Mouse (Mus musculus) c-Kit-positive CD71-positive TER-119-positive erythroid progenitor cells, embryonic 14.5 days (primary cell): Measurements from ENCODE around the gene Usp40.

Source experiments
- DNase-seq: peaks from one replicate; pipeline ENCODE4 v3.0.0-alpha.2; 2013; ENCODE audit warnings: low spot score

Usp40 gene

DNA sequence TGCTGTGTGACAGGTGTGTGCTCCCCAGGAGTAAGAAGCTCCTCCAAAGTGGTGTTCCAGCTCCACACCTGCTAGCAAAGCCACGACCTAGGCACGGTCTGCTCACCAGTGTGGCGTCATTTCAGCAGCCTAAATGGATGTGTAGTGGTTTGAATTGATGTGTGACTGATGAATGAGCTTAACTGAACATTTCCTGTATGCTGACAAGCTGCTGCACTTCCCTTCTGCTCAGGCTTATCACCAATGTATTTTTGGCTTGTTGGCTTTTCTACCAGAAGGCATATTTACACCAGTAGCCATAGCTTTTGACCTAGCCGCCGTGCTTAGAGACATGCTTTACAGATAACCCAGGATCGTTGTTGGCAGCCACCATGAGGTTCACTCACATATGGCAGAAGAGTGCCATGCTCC lies 60.7 kb downstream of the Usp40 start:
- no peak for DNase-seq

DNA sequence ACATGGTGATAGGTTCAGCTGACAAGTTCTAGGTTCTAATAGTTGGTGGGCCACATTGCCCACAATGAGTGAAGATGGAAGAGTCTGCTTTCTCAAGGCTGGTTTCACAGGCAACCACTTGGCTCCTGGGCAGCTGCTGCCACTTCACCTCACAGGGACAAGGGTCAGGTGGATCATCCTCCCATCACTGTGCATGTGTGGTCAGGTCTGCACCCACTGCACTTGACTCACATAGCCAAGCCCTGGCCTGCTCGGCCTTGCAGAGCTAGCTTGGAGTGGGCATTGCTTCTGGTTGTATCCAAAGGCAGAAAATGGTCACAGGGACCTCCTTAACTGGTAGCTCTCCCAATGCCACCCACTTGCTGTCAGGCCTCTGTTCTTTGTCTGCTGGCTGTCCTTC lies 66.6 kb downstream of the Usp40 start:
- no peak for DNase-seq

DNA sequence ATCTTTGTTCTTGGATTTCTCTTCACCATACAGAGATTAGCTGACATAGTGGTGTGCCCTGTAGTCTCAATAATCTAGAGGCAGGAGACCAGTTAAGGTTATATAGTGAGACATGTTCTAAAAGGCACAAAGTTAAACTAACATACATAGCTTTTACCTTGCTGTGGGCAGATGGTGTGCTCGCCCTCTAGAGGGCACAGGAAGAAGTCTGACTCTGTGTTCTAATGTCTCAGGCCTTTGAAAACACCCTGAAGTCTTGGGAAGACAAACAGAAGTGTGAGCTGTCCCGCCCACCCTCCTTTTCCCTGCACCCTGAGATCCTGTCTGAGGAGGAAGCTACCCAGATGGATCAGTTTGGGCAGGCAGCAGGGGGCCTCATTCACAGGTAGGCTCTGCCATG lies 71.8 kb downstream of the Usp40 start:
- no peak for DNase-seq

DNA sequence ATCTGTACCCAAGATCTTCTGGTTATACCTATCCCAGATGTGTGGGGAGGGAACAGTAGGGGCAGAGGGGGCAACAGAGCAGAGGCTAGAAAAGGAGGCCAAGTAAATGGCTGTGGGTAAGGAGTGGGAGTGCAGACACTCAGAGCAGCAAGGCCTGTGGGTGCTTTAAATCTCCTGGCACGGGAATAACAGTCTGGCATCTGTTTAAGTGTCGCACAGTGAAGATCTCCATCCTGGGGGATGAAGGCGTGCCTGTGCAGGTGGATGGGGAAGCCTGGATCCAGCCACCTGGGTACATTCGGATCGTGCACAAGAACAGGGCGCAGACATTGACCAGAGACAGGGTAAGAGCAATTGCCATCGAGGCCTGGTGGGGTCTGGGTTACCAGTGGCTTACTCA lies 72.3 kb downstream of the Usp40 start:
- no peak for DNase-seq

DNA sequence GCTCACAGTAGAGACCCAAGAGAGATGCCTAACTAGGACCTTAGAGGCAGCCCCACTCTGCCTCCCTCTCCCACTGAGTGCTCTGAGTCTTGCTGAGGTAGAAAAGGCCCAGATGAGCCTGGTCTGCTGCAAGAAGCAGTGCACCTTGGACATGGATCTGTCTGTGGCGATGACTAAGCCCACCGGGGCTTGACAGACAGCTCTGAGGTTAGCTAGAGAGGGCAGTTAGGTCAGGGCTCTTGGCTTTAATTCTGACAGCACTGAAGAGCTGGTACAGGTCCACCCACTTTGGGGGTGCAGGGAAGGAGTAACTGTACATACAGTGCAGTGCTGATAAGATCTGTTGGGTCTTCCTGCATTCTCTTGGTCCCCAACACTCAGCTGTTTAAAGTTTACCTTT lies 72.8 kb downstream of the Usp40 start:
- no peak for DNase-seq

DNA sequence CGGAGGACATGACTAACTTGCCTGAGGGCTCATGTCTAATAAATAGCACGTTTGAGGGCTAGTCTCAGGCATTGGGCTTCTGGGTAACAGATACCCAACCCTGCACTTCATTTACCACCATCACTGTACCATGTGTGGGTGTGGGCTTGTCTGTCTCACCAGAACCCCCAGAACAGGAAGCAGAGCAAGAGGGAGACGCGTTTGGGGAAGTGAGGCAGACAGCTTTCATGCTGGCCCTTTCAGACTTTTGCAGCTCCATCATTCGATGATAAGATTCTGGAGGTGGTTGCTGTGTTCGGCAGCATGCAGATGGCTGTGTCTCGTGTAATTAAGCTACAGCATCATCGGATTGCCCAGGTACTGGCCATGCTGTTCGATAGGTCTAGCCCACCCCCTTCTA lies 73.3 kb downstream of the Usp40 start:
- DNase-seq: no peak

DNA sequence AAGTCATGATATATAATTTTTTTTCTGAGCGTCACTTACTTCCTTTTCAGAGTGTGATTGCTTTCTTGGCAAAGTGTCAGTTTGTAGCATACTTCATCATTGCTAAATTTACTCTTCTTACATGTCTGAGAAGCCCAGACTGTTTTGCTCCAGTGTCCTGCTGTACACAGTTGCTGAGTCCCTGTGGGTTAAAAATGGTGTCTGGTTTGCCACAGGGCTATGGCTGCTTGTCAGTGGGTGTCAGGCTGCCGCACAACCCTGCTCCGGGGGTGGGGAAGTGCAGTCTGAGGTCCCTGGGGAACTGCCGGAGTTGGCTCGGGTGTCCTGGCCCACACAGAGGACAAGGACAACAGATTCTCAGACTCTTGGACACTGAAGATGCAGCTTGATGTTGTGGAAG lies 75.3 kb downstream of the Usp40 start:
- DNase-seq: no peak

DNA sequence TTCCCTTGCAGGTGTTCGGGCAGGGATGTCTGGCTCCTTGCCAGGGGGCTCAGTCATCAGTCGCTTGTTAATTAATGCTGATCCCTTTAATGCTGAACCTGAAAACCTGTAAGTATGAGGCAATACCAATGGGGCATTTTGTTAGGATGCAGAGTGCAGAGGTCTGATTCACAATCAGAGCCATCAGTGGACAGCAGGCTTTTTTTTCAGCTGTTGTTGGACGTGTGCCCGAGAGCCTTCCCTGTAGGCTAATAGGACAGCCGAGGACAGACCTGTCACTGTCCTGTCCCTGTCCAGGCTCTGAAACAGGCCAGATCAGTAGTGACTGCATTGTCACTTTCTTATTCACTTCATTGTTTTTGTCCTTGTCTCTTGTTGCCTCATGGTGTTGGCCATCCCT lies 78.6 kb downstream of the Usp40 start:
- no peak for DNase-seq

DNA sequence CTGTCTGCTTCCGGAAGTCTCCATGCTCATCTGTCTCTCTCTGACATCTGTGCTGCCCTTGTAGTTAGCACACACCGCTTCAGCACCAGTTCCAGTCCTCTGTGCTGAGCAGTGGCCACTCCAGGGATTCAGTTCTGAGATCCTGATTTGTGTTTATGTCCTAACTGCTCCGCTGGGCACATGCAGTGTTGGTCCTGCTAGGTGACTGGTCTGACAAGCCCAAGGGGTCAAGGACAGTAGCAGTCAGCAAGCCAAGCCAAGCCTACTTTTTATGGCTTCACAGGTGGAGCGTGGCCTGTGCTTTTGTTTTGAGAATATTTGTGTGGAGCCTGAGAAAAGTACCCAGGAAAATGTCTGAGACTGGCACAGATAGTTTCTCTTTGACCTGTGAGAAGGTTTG lies 83.5 kb downstream of the Usp40 start:
- DNase-seq: no peak

DNA sequence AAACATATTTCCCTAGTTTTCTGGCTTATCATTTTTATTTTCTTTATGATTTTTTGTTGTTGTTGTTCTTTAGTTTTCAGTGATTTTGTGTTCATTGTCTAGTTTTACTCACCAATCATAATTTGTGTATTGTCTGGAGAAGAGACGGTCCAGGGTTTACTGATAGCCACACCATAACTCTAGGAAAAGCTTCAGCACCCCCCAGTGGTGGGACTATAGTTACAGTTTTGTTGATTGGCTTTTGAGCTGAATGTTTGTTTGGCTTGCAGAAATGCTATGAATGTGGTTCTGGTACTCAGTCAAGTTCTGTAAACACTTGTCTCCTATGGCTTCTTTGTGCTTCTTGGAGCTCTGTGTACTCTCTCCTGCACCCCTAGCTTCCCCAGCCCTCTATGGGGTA lies 85.7 kb downstream of the Usp40 start:
- DNase-seq: no peak

DNA sequence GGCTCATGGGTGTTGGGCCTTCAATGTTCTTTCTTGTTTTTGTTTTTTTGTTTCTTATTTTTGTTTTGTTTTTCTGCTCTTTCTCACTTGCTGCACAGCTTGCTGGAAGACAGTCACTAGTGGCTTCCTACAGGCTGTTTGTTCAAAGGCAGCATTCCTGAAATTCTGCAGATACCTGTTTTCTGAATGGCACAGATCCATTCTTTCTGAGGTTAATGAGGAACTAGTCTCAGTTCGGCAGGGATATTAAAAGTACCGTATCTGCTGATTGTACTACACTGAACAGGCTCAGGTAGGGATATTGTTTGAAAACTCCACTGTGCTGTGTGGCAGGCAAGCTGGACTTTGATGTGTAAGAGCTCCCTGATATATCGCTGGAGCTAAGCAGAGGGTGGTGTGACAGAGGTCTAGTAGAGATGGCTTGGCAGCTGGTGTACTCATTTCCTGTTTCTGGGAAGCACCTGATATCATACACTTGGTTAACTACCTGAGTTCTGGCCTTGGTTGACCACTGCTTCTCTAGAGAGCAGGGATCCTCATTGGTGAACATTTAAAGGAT lies 88.2 kb downstream of the Usp40 start:
- no peak for DNase-seq

DNA sequence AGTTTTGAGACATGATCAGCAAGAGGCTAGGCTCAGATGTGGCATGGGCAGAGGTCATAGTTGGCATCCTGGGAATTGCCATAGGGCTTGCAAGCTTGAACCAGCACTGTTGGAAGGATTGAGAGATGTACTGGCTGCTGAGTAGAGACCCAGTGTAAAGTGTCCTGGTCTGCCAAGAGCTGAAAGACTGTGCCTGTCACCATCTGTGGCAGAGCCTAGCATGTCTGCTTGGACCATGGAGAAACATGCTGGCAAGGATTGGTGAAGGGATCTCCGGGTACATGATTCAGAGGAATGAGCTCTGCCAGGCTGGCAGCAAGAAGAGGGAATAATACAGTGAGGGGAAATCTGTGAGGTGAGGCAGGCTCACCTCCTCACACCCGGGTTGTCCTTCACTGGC lies 90.3 kb downstream of the Usp40 start:
- DNase-seq: no peak

DNA sequence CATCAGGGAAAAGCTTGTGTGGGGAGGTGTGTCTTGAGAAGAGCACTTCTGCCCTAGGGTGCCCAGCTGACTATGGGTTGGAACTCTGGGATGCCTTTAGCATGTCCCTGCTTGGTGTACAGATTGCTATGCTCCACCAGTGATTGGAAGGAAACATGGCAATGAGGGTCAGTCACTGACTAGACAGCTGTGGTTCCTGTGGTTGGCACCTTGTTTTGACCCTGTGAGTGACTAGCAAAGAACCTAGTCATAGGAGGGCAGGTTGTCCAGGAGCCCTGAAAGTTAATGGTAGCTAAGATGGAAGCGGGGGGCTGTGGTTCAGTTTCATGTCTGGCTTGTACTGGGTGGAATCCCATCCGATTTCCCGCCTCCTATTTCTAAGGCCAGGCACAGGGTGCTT lies 91.0 kb downstream of the Usp40 start:
- DNase-seq: no peak

DNA sequence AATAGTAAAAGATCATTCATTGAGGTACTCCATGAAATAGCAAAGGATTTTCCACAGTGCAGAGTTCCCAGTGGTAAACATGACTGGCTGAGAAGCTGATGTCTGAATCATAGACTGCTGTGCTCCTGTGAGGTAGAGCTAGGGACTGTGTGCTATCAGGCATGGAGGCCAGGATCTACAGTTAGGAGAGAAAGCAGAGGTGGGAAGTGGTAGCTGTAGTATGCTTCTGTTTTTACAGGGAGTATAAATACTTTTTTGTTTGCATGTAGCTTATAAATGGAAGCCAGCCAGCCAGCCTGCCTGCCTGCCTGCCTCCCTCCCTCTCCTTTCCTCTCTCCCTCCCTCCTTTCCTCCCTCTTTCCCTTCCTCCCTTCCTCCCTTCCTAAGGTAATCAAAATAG lies 95.0 kb downstream of the Usp40 start:
- DNase-seq: no peak

DNA sequence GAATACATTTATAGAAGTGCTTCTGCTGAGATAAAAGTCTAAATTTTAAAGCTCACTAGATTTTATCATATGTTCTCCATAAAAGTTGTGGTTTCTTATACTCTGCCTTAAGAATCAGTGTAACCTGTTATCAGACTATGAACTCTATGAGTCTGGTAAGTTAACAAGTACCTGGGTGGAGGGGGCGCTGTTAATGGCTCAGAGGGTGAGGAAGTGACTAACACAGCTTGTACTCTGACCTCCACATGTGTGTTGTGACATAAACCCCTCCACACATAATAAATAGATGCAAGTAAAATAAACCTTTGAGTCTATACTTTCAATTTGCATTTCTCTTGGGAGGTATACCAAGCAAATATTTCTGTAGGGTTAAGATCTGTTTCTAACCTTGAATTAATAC lies 97.9 kb downstream of the Usp40 start:
- no peak for DNase-seq

DNA sequence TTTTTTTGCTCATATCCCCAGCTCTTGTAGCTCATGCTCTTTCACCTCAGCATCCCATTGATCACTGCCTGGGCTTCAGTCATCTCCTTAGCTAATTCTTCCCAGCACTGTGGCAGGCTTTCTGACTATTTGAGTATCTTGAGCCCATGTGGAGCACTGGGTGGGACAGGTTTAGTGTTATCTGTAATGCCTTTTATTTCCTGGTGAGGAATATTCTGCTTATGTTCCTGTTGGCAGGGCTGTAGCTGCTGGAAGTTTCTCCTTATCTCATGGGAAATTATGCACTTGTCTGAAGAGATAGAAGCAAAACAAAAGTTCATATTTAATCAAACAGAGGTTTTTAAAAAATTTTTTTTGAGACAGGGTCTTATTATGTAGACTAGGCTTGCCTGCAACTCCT lies 98.8 kb downstream of the Usp40 start:
- peak; percentile 15 for DNase-seq

DNA sequence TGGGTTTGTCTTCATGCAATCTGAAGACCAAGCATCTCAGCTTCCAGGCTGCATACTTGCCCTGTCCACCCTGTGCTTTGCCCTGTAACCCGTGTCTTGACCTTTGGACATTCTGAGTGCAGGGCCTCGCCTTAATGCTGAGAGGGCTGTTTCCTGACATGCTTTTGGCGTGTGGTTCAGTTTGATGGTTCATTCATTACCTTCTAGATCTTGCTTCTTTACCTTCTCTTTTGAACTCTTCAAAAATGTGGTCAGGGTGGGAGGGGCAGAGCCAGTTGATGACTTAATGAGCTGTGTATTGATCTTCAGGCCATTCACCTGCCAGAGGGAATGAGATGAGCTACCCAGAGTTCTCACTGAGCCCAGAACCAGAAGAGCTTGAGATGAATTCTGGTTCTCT lies 99.6 kb downstream of the Usp40 start:
- no peak for DNase-seq

DNA sequence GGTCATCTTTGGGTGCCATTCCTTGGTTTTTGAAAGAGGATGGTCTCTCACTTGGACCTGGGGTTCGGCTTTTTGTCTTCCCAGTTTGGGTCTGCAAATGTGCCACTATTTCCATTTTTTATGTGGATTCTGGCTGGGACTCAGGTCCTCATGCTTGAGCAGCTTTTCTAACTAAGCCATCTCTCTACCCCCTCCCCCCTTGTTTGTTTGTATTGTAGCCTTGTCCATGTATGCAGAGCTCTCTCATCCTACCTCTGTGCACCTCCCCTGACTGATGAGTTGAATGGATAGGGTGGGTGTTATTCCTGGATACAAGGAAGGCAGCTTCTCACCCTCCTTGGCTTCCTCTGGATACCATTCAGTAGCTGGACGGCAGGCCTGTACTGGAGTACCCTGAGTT lies 100.3 kb downstream of the Usp40 start:
- DNase-seq: no peak

DNA sequence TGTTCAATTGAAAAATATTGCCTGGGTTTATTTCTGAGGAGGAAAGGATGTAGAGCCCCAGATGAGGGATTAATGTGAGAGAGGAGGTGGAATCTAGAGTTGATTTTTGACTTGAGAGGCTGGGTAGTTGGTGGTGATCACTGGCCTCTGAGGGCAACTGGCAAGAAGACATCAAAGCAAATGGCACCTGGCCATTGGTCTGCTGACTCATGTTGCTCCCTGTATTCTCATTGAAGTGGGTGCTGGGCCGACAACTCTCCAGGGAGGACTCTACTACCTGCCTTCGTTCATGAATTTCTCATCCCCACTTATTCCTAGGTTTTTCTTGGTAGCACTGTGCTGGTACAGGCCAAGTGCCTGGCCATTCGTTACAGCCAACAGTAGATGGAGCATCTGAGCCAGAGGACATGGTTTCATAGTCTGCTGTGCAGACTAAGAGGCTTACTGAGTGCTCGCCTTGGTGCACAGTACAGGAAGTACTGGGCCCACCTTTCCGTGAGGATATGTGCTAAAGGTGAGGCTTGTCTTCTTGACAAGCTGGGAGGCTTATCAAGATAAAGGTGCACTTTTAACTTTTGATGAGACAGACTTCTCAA lies 101.9 kb downstream of the Usp40 start:
- no peak for DNase-seq

DNA sequence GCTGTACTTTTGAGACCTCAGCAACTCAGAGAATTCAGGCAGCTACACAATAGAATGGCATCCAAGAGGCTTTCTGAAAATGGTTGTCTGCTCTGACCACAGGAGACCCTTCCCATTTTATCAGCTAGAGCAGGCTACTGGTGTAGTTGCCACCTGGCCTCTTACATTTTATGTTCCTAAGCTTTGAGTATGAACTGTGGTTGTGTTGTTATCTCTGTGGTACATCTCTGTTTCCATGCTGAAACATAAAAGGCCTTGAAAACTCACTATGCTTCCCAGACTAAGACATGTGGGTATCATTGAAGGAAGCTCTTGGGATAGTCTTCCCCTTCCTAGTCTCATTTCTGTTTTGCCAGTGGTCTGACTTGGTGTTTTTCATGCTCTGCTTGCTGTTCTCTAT lies 106.2 kb downstream of the Usp40 start:
- no peak for DNase-seq

DNA sequence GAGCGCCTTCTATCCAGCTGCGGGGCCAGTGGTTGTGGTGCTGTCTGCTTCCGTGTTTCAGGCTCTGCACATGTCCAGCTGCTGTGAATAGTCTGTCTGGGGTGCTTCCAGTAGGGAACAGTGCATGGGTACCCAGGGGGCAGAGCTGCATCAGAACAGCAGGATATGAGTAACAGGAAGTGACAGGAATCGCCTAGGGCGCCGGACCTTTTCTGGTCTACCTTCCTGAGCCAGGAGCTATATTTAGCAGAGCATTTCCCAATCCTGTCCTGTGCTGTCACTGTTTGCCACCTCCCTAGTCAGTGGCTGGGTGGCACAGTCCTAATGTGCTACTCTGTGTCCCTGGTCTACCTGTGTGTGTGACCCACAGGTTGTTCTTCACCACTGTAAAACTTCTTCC lies 107.4 kb downstream of the Usp40 start:
- DNase-seq: no peak

DNA sequence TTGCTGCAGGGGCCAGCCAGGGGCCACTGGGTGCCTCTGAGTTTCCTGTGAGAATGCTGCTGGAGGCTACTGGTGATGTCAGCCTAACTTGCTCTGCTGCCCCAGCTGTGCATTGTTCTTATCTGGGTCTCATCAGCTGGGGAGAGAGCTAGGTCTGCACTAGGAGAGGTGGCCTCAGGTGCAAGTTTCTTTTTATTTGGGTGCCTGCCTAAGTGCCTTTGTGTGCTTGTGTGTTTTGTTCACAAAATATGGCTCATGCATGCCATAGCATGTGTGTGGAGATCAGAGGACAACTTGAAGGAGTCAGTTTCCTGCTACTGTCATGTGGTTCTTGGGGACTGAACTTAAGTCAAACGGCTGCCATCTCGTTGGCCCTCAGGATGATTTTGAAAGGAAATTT lies 108.7 kb downstream of the Usp40 start:
- DNase-seq: no peak

DNA sequence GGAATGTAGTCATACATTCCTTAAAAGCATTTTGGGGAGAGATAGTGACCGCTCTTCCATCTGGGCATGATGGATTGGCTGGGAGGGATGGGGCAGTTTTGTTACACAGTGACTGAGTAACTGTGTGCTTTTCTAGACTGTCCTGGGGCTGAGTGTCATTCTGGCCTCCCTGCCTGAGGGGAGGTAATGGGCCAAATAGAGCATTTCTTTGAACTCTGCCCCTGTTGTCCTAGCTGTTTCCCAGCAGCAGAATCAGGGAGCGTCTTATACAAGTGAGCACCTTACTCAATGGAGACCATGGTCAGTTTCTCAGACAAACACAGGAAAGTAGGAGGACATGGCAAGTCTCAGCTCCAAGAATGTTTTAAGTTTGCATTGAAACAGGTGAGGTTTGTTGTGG lies 111.4 kb downstream of the Usp40 start:
- DNase-seq: no peak
